Mouse (Mus musculus): ENCODE data around the gene Gm27179.
"Not testable (repeated sequence)": the region's sequence is repeated elsewhere in the genome, so short reads cannot be mapped to it uniquely, and the experiment has no call there.

GRCm38 (mm10) chr14:69473322-69473721 lies 39.0 kb downstream of the Gm27179 start:
- TF ChIP-seq POLR2A, CTCF (IDR thresholded peaks at IDR 0.05; ENCODE audit: extremely low read depth, insufficient read depth, low read length): not testable (repeated sequence)
